ENCODE assay signal across 31 mouse cellular contexts in genomic region chr3:52818401-52818800, GRCm38 (mm10).
A peak's percentile ranks its signal among the peaks of the same experiment; 100 is the strongest.
DNase-seq lines count a peak whose midpoint lies in the region; ATAC-seq and TF ChIP-seq lines count a peak whose summit lies in the region.
"Had no signal": no experiment of that assay in that cellular context is flagged by ENCODE, and none has a peak within 500 bp of the region (broad histone marks: within the 10 kb centered on the region; RNA-seq: fewer than 3 reads in every experiment).

No protein-coding gene starts in this region.

- no peak overlapping the region for H3K4me2 ChIP-seq in heart, embryonic 12.5 days
- H3K4me2 ChIP-seq: embryonic facial prominence, embryonic 12.5 days; heart, embryonic 15.5 days; lung, embryonic 14.5 days; midbrain, embryonic 12.5 days; neural tube, embryonic 12.5 days had no signal

- no peaks in the 10 kb centered on the region for H3K27me3 ChIP-seq in heart, embryonic 12.5 days (replicated peaks)
- H3K27me3 ChIP-seq: embryonic facial prominence, embryonic 12.5 days; heart, embryonic 15.5 days had no signal

- H3K9ac ChIP-seq in heart, embryonic 12.5 days, result no peak overlapping the region
- H3K9ac ChIP-seq: embryonic facial prominence, embryonic 12.5 days; heart, embryonic 15.5 days; liver, embryonic 14.5 days; lung, embryonic 14.5 days; midbrain, embryonic 12.5 days; neural tube, embryonic 12.5 days had no signal

- H3K36me3 ChIP-seq in heart, embryonic 12.5 days, result no peaks in the 10 kb centered on the region
- H3K36me3 ChIP-seq: embryonic facial prominence, embryonic 12.5 days; forebrain, embryonic 10.5 days; heart, embryonic 15.5 days; midbrain, embryonic 12.5 days; neural tube, embryonic 12.5 days had no signal

- intact Hi-C loops in gastrocnemius, adult 2 months (cut with DNase I), result no loop called here

- peak overlapping the region; percentile 57; the same call in 1 of the 2 replicates for H3K27ac ChIP-seq in gastrocnemius, adult 2 months
- no peak overlapping the region for H3K27ac ChIP-seq in heart, embryonic 12.5 days (ENCODE audit: poor library complexity, severe bottlenecking)
- H3K27ac ChIP-seq: embryonic facial prominence, embryonic 12.5 days; forebrain, embryonic 10.5 days; heart, embryonic 15.5 days; liver, embryonic 14.5 days; midbrain, embryonic 12.5 days; neural tube, embryonic 12.5 days had no signal

- no peak for TF ChIP-seq CTCF in gastrocnemius, adult 2 months (IDR thresholded peaks at IDR 0.05)

- DNase-seq in gastrocnemius, adult 2 months, result peak; percentile 30
- no peak for DNase-seq in gastrocnemius, postnatal 10 days
- peak; percentile 21 for DNase-seq in heart, adult 8-10 months (ENCODE audit: low spot score)
- DNase-seq in ovary, adult 18-20 months (ENCODE audit: low spot score), result peak; percentile 23
- DNase-seq in ovary, postnatal 36 days (ENCODE audit: low spot score), result no peak
- DNase-seq in skeletal muscle tissue, adult 2 months (ENCODE audit: low read depth, low spot score), result peak; percentile 17
- no peak for DNase-seq in MN1 (ENCODE audit: low spot score)
- DNase-seq: adrenal gland, postnatal 14 days; cerebellum, adult 11-12 months; cerebellum, adult 9-11 months; embryo, embryonic 11 days; gastrocnemius, postnatal 36 days; kidney, adult 2 months; kidney, postnatal 4 days; liver; lung, embryonic 14.5 days; lung, postnatal 36 days; thymus, postnatal 4 days had no signal

- 84% methylated on average over 4 of the region's 4 CpGs for WGBS in heart, embryonic 12.5 days

- no peak for ATAC-seq in heart, embryonic 12.5 days (ENCODE audit: insufficient number of reproducible peaks, low FRiP score)
- ATAC-seq: activated CD4-positive, CD25-positive, alpha-beta regulatory T cell, adult 4 months; CD4-positive, CD25-positive, alpha-beta regulatory T cell, adult 4 months; forebrain, embryonic 16.5 days; hindbrain, embryonic 16.5 days had no signal

- no peak overlapping the region for H3K4me3 ChIP-seq in gastrocnemius, adult 2 months
- H3K4me3 ChIP-seq in heart, embryonic 12.5 days, result no peak overlapping the region
- H3K4me3 ChIP-seq: embryonic facial prominence, embryonic 12.5 days; forebrain, embryonic 10.5 days; heart, embryonic 15.5 days; megakaryocyte, embryonic 14.5 days; midbrain, embryonic 12.5 days; myocyte; neural tube, embryonic 12.5 days had no signal

- H3K9me3 ChIP-seq in heart, embryonic 12.5 days (replicated peaks), result no peaks in the 10 kb centered on the region
- H3K9me3 ChIP-seq: embryonic facial prominence, embryonic 12.5 days; forebrain, embryonic 10.5 days; heart, embryonic 15.5 days; megakaryocyte, embryonic 14.5 days; midbrain, embryonic 12.5 days; neural tube, embryonic 12.5 days had no signal

- H3K4me1 ChIP-seq in heart, embryonic 12.5 days (replicated peaks), result peaks cover 12% of the 10 kb centered on the region
- H3K4me1 ChIP-seq: embryonic facial prominence, embryonic 12.5 days; heart, embryonic 15.5 days; neural tube, embryonic 12.5 days had no signal

Comparison
In these comparisons a context has a peak if more than half of its experiments do, and no peak if none do; other contexts are left out.
1. DNase-seq: peak in gastrocnemius, adult 2 months (single experiment), heart, adult 8-10 months (single experiment), ovary, adult 18-20 months (single experiment) and skeletal muscle tissue, adult 2 months (single experiment); none in gastrocnemius, postnatal 10 days (single experiment), ovary, postnatal 36 days (single experiment) and MN1 (single experiment).